Mouse (Mus musculus) c-Kit-positive CD71-positive TER-119-negative erythroid progenitor cells, embryonic 14.5 days (primary cell): Measurements from ENCODE around the gene Hspb8.
"Not testable (repeated sequence)": the region's sequence is repeated elsewhere in the genome, so short reads cannot be mapped to it uniquely, and the experiment has no call there.

Experiments
- DNase-seq: peaks from one replicate; pipeline ENCODE4 v3.0.0-alpha.2; 2013; ENCODE audit warnings: low read depth

The Hspb8 gene

GRCm38 (mm10) chr5:116389856-116390542, 32.7 kb downstream of the Hspb8 start:
- DNase-seq: no peak

- no peak for DNase-seq
Measured at GRCm38 (mm10) chr5:116389321-116389720, 33.3 kb downstream of the Hspb8 start.

DNA sequence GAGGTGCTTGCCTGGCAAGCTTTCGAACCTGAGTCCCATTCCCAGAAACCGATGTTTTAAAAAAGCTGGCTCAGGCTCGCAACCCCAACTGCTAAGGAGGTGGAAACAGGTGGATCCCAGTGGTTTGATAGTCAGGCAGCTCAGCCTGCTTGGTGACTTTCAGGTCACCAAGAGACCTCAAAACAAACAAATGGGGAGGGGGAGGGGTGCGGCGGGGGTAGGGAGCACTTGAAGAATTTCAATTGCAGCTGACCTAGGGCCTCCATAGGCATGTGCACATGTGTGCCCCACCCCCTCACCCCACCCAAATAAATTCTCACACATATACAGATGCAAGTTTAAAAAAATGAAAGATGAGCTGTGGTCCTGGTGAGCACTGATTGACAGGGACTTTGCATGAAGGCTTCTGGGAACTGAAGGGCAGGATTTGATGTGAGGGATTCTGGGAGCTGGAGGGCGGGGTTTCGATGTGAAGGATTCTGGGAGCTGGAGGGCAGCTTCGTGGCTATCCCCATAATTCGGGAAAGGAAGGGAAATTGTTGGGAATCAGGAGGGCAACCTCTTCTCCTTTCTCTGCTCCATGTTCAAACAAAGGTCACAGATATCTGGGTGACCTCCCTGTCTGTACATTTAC, 35.2 kb downstream of the Hspb8 start:
- no peak for DNase-seq

DNA sequence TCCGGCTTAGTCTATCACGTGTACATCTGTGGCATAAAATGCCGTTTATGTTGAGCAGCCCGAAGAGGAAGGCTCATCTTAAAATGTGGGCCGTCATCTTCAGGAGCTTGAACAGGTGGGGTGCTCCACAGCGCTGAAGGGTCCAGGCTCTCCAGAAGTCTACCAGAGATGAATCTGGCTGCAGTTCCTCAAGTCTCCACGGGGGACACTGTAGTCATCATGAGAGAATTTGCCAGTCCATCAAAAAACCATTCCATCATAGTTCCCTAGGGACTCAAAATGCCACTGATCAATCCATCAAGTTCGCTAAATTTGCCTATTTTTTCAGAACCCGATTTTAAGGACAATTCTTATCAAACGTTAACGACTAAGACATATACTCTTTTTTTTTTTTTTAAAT, 36.6 kb downstream of the Hspb8 start:
- no peak for DNase-seq

DNA sequence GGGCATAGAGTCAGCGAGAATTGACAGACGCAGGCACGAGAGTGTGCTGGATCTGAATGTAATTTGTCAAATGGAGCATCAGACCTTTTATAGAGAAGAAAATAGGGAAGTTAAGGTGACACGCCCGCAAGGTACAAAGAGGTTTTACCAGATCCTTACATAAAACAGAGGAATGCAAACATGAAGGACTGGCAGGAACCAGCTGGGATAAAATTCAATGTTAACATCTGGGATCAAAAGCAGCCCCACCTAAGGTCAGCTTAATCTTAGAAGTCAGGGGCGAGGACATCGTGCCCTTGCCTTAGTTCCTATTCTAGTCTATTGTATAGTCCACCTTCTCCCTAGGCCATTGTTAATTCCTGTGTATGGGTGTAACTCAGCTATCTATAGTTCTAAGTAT, 40.0 kb downstream of the Hspb8 start:
- DNase-seq: not testable (repeated sequence)

GRCm38 (mm10) chr5:116381726-116382125, 40.9 kb downstream of the Hspb8 start:
- no peak for DNase-seq

DNA sequence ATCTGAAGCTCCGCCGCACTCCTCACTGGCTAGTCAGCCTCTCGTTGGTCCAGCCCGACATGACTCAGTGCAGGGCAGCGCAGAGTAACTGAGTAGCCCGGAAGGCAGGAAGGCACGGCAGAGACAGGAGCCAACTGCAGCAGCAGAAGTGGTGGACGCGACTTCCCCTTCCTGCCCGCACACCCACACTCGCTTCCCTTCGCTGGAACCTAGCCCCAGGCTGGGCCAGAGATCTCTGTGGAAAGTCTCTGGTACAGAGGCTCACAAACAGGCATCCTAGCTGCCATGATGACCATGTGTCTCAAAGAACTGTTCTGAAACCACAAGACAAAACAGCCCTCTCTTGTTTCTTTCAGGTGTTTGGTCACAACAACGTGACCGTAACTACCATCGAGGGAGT, 41.4 kb downstream of the Hspb8 start:
- DNase-seq: no peak

GRCm38 (mm10) chr5:116380384-116380783, 42.3 kb downstream of the Hspb8 start:
- DNase-seq: no peak

GRCm38 (mm10) chr5:116378872-116379271, 43.8 kb downstream of the Hspb8 start:
- DNase-seq: no peak

DNA sequence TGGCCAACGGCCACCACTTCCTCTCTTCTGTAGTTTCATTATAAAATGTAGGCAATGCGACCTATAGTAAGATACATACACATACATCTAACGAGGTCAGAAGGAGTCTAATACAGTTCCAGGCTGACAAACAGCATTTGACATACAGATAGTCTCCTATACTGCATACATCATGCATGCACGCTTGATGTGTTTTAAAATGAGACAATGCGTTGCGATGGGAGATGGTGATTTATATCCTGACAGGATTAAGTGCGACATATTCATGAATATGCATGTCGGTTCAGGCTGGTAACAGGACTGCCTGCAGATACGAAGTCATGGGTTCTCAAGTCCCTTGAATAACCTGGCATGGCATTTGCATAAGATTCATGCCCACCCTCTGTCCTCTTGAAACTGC, 54.7 kb downstream of the Hspb8 start:
- no peak for DNase-seq

- DNase-seq: no peak
Measured at GRCm38 (mm10) chr5:116366889-116367682, 55.6 kb downstream of the Hspb8 start.

- no peak for DNase-seq
Measured at GRCm38 (mm10) chr5:116361342-116361741, 61.3 kb downstream of the Hspb8 start.

DNA sequence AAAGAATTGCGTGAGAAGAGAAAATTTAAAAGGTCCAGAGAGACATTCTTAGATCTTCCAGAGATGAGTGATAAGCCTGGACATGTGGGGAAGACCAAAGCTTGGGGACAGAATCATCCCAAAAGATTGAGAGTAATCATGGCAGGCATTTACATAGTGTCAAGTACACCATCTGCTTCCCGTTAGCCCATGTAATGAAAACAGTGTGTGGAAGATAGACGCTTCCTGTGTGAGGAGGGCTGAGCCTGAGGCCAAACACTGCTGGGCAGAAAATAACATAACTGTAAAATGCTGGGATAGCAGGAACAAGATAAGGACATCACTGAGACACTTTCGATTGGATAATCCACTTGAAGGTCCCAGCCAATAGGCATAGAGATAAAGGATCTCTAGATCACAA, 61.9 kb downstream of the Hspb8 start:
- no peak for DNase-seq
